Mouse (Mus musculus) frontal cortex, postnatal 25 days (tissue): ENCODE measurements around the gene 1700016K19Rik.
"Not testable (repeated sequence)": the region's sequence is repeated elsewhere in the genome, so short reads cannot be mapped to it uniquely, and the experiment has no call there.

ENCODE experiments used
- DNase-seq, 2 experiments: peaks; one replicate each; pipeline ENCODE4 v3.0.0; 2022; ENCODE audit warnings: low spot score in 2 of 2

1700016K19Rik gene

GRCm38 (mm10) chr11:75984581-75984980 is 15.1 kb upstream of the 1700016K19Rik start:
- no peak for DNase-seq

- DNase-seq: no peak
These were observed 13.8 kb upstream of the 1700016K19Rik start for GRCm38 (mm10) chr11:75985948-75986347.

- no peak for DNase-seq
These were observed 8.5 kb upstream of the 1700016K19Rik start for GRCm38 (mm10) chr11:75990965-75991835.

GRCm38 (mm10) chr11:75991911-75992310 is 7.8 kb upstream of the 1700016K19Rik start:
- no peak for DNase-seq

- no peak for DNase-seq
These were observed 7.2 kb upstream of the 1700016K19Rik start for GRCm38 (mm10) chr11:75992481-75992880.

GRCm38 (mm10) chr11:75994357-75994756 is 5.4 kb upstream of the 1700016K19Rik start:
- no peak for DNase-seq

GRCm38 (mm10) chr11:76000701-76001100 is 989 bp downstream of the 1700016K19Rik start:
- DNase-seq: no peak

GRCm38 (mm10) chr11:76001237-76001878 is 1.6 kb downstream of the 1700016K19Rik start:
- no peak for DNase-seq

- not testable (repeated sequence) for DNase-seq
These were observed 4.6 kb downstream of the 1700016K19Rik start for GRCm38 (mm10) chr11:76004276-76004675.

GRCm38 (mm10) chr11:76008162-76008561 is 8.4 kb downstream of the 1700016K19Rik start:
- no peak for DNase-seq

GRCm38 (mm10) chr11:76009101-76009500 is 9.4 kb downstream of the 1700016K19Rik start:
- no peak for DNase-seq

- no peak for DNase-seq
These were observed 11.3 kb downstream of the 1700016K19Rik start for GRCm38 (mm10) chr11:76010838-76011624.

GRCm38 (mm10) chr11:76015251-76015650 is 15.5 kb downstream of the 1700016K19Rik start:
- no peak for DNase-seq

- no peak for DNase-seq
These were observed 16.1 kb downstream of the 1700016K19Rik start for GRCm38 (mm10) chr11:76015814-76016213.

- no peak for DNase-seq
These were observed 20.2 kb downstream of the 1700016K19Rik start for GRCm38 (mm10) chr11:76019879-76020278.

GRCm38 (mm10) chr11:76020916-76021315 is 21.2 kb downstream of the 1700016K19Rik start:
- no peak for DNase-seq

GRCm38 (mm10) chr11:76025080-76025583 is 25.4 kb downstream of the 1700016K19Rik start:
- DNase-seq: no peak

GRCm38 (mm10) chr11:76026527-76027138 is 26.9 kb downstream of the 1700016K19Rik start:
- DNase-seq: no peak

GRCm38 (mm10) chr11:76027139-76028071 is 27.7 kb downstream of the 1700016K19Rik start, which contains the start of gene Rflnb:
Gene Rflnb (minus strand): TSS chr11:76027782.
- DNase-seq: peak in 1 of 2 experiments; percentile 52

- DNase-seq: no peak
These were observed 28.4 kb downstream of the 1700016K19Rik start for GRCm38 (mm10) chr11:76028072-76028465.
